Mouse (Mus musculus): Measurements from ENCODE around the gene Vhl. TPM values are rescaled to one million over a fixed set of nuclear protein-coding genes. Genes with fewer than 3 reads are reported as not detected.
"Not testable (repeated sequence)": the region's sequence is repeated elsewhere in the genome, so short reads cannot be mapped to it uniquely, and the experiment has no call there.

Vhl gene
- polyA plus RNA-seq, 1 experiment = 66.7 TPM

DNA sequence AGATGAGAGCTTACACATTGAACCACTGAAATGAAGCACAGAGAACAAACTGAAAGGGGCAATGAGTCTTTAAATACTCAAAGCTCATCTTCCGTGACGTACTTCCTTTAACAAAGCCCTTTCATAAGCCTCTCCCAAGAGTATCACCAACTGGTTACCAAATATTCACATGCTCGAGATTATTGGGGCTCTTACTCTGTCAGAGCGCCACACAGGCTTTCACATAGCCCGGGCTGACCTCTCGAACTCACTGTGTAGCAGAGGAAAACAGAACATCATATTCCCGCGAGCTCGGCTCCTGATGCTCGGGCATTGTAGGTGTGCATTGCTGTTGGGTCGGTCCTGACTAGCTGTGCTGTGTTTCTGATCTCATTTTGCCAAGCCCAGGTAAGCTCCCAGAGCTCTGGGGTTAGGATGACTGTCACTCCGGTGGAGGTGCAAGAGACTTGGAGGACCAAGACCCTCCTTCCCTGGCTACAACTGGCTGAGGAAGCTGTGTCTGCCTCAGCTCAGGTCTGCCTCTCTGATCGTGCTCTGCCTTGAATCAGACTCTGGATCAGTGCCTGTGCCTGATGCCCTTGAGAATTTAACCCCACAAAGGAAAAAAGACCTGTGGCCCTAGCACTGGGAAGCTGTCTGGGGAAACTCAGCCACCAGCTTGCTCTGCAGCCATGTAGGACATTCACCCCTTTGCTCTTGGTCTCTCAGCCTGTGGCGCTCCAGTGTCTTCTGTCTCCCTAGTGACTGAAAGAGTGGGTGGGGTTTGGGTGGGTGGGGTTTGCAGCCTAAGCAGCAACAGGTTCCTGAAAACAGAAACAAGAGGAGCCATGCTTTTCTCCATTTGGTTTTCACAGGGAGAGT is 37.0 kb downstream of the Vhl start:
- Histone ChIP-seq H3K27ac (ENCODE audit: control insufficient read depth, insufficient read depth, low read depth, low read length, poor library complexity) (peak overlapping the region; percentile 86), H3K4me3 (replicated peaks; ENCODE audit: control insufficient read depth, low read depth, low read length) (peak overlapping the region; percentile 2), H3K4me1 (ENCODE audit: control insufficient read depth, insufficient read depth, low read length) (peaks cover 31% of the 10 kb centered on the region)
- no peak for TF ChIP-seq POLR2A (IDR thresholded peaks at IDR 0.05; ENCODE audit: borderline replicate concordance, control insufficient read depth, low read depth, low read length)
- TF ChIP-seq CTCF (IDR thresholded peaks at IDR 0.05; ENCODE audit: control insufficient read depth, insufficient read depth, low read length) = no peak
- WGBS = 50% methylated on average over 14 of the region's 14 CpGs

DNA sequence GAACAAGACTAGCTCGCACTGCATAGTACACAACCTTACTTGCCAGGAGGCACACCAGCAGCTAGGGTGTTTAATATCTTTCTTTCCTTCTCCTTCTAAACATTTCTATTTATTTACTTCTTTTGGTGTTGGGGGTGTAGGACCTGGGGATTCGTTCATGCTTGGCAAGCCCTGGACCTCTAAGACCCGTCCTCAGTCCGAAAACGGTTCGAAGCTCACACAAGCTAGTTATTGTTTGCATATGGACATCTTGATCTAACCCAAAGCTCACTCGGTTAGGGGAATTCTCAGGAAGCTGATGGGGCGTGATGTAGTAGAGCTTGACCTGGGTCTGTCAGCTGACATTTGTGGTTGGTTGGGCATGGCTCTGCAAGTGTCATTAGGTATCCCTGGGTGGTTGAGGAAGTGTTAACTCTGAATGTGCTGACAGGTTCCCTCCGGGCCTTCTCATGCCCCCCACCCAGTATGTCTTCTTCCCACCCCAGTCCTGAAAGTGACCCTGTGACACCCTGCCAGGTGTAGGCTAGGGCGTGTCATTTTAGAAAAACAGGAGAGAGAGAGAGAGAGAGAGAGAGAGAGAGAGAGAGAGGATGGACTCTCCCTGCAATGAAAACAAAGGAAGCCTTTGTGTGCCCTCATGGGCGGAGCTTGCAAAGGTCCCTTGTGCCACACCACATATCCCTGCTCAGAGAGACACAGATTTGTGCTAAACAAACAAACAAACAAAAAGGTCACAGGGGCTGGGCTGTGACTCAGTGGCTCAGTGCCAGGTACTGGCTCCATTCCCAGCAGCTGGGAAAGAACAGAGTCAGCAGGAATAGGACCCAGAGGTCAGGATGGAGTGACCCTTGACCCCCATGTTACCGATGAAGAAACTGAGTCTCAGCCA is 37.8 kb downstream of the Vhl start:
- Histone ChIP-seq H3K4me3 (replicated peaks; ENCODE audit: control insufficient read depth, low read depth, low read length) (no peak overlapping the region), H3K4me1 (ENCODE audit: control insufficient read depth, insufficient read depth, low read length) (peaks cover 33% of the 10 kb centered on the region), H3K27ac (ENCODE audit: control insufficient read depth, insufficient read depth, low read depth, low read length, poor library complexity) (peak overlapping the region; percentile 86)
- WGBS = 36% methylated on average over 12 of the region's 12 CpGs
- TF ChIP-seq POLR2A (IDR thresholded peaks at IDR 0.05; ENCODE audit: borderline replicate concordance, control insufficient read depth, low read depth, low read length) (no peak), CTCF (IDR thresholded peaks at IDR 0.05; ENCODE audit: control insufficient read depth, insufficient read depth, low read length) (no peak)

- Histone ChIP-seq H3K4me3 (replicated peaks; ENCODE audit: control insufficient read depth, low read depth, low read length) (no peak overlapping the region), H3K4me1 (ENCODE audit: control insufficient read depth, insufficient read depth, low read length) (peaks cover 28% of the 10 kb centered on the region), H3K27ac (ENCODE audit: control insufficient read depth, insufficient read depth, low read depth, low read length, poor library complexity) (peak overlapping the region; percentile 62)
- WGBS = 74% methylated on average over 8 of the region's 8 CpGs
- TF ChIP-seq CTCF (IDR thresholded peaks at IDR 0.05; ENCODE audit: control insufficient read depth, insufficient read depth, low read length) = peak; percentile 15; the same call in 1 of the 2 replicates
- no peak for TF ChIP-seq POLR2A (IDR thresholded peaks at IDR 0.05; ENCODE audit: borderline replicate concordance, control insufficient read depth, low read depth, low read length)
These were observed 39.4 kb downstream of the Vhl start for GRCm38 (mm10) chr6:113662964-113663700.

- 70% methylated on average over 7 of the region's 7 CpGs for WGBS
- peaks cover 27% of the 10 kb centered on the region for H3K4me1 ChIP-seq (ENCODE audit: control insufficient read depth, insufficient read depth, low read length)
- peak overlapping the region; percentile 42 for H3K27ac ChIP-seq (ENCODE audit: control insufficient read depth, insufficient read depth, low read depth, low read length, poor library complexity)
- no peak for TF ChIP-seq CTCF (IDR thresholded peaks at IDR 0.05; ENCODE audit: control insufficient read depth, insufficient read depth, low read length)
- no peak for TF ChIP-seq POLR2A (IDR thresholded peaks at IDR 0.05; ENCODE audit: borderline replicate concordance, control insufficient read depth, low read depth, low read length)
- H3K4me3 ChIP-seq (replicated peaks; ENCODE audit: control insufficient read depth, low read depth, low read length) = no peak overlapping the region
These were observed 40.5 kb downstream of the Vhl start for GRCm38 (mm10) chr6:113664305-113664704.

DNA sequence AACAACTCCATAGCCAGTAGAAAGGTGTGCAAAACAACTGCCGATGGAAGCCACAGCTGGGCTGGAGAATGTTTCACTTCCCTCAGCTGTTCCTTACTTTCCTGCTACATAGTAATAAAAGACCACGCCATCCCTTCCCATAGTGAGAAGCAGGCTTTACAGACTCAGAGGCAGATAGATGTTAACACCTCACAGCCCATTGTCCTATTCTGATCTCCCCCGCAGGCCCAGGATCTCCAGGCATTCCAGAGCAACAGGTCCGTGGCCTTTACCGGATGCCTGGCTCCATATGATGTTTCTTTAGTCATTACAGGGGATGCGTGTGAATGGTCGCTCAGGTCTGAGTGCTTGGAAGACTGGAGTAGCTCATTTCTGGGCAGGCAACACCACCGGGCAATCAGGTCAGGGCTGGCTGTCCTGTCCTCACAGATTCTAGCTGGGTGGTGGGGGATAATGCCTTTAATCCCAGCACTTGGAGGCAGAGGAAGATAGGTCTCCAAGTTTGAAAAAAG is 43.9 kb downstream of the Vhl start:
- no peak overlapping the region for H3K27ac ChIP-seq (ENCODE audit: control insufficient read depth, insufficient read depth, low read depth, low read length, poor library complexity)
- peaks cover 21% of the 10 kb centered on the region for H3K4me1 ChIP-seq (ENCODE audit: control insufficient read depth, insufficient read depth, low read length)
- no peak overlapping the region for H3K4me3 ChIP-seq (replicated peaks; ENCODE audit: control insufficient read depth, low read depth, low read length)
- WGBS = 83% methylated on average over 8 of the region's 8 CpGs
- no peak for TF ChIP-seq CTCF (IDR thresholded peaks at IDR 0.05; ENCODE audit: control insufficient read depth, insufficient read depth, low read length)
- no peak for TF ChIP-seq POLR2A (IDR thresholded peaks at IDR 0.05; ENCODE audit: borderline replicate concordance, control insufficient read depth, low read depth, low read length)

DNA sequence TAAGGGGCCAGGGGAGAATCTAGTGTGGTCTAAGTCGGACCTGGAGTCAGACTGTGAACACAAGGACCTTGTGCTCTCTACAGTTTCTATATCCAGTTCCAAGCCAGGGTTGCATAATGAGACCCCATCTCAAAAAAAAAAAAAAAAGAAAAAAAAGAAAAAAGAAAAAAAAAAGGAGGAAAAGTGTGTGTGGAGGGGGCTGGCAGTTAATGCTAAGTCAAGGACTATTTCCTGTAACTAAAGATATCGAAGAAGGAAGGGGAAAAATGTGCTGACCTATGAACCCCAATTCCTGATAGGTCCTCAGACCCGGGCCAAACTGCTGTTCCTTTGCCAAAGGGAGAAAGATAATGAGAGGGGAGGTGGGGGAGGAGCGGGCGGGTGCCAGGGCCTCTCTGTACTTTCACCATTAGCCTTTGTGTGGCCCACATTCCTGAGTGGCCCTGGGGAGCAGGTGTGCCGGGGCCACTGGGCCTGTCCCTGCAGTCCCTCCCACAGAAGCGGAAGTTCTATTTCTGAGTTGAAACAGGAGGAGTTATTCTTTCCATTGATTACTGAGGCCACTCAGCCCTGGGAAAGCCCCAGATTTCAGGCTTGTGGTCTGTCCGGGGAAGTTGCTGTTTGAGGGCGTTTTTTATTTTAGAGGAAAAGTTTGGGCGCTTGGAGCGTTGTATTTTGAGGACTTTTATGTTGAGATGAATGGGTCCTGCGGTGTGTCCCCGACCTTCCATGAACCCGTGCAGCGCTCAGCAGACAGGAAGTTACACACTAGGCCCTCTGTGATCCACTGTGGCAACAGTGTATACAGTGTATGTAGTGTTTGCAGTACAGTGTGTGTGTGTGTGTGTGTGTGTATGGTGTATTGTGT is 44.8 kb downstream of the Vhl start:
- Histone ChIP-seq H3K4me3 (replicated peaks; ENCODE audit: control insufficient read depth, low read depth, low read length) (no peak overlapping the region), H3K27ac (ENCODE audit: control insufficient read depth, insufficient read depth, low read depth, low read length, poor library complexity) (peak overlapping the region; percentile 55), H3K4me1 (ENCODE audit: control insufficient read depth, insufficient read depth, low read length) (peaks cover 20% of the 10 kb centered on the region)
- TF ChIP-seq CTCF (IDR thresholded peaks at IDR 0.05; ENCODE audit: control insufficient read depth, insufficient read depth, low read length) = no peak
- no peak for TF ChIP-seq POLR2A (IDR thresholded peaks at IDR 0.05; ENCODE audit: borderline replicate concordance, control insufficient read depth, low read depth, low read length)
- WGBS = 7% methylated on average over 15 of the region's 15 CpGs

DNA sequence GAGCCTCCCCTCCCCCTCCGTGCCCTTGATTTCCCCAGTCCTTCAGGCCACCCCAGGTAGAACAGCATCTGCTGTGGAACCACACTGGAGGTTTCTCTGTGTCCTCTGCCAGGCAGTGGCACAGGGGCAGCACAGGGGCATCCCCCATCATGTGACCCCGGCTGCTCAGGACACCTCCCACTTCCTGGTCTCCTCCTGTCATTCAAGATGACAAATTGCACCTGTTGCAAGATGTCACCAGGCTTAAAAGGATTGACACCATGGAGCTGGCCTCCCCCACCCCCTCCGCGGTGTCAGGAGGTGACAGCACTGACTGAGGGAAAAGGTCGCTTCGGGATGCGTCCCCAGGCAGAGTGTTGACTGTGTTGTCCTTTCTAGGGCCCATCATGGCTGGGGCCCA is 46.1 kb downstream of the Vhl start:
- 71% methylated on average over 7 of the region's 7 CpGs for WGBS
- TF ChIP-seq POLR2A (IDR thresholded peaks at IDR 0.05; ENCODE audit: borderline replicate concordance, control insufficient read depth, low read depth, low read length) (no peak), CTCF (IDR thresholded peaks at IDR 0.05; ENCODE audit: control insufficient read depth, insufficient read depth, low read length) (no peak)
- Histone ChIP-seq H3K27ac (ENCODE audit: control insufficient read depth, insufficient read depth, low read depth, low read length, poor library complexity) (peak overlapping the region; percentile 55), H3K4me1 (ENCODE audit: control insufficient read depth, insufficient read depth, low read length) (peaks cover 15% of the 10 kb centered on the region), H3K4me3 (replicated peaks; ENCODE audit: control insufficient read depth, low read depth, low read length) (no peak overlapping the region)

GRCm38 (mm10) chr6:113672029-113672428 is 48.3 kb downstream of the Vhl start:
- WGBS = 89% methylated on average over 1 of the region's 1 CpGs

More at GRCm38 (mm10) chr6:113672029-113672428, 48.3 kb downstream of the Vhl start:
- H3K4me3 ChIP-seq (replicated peaks; ENCODE audit: control insufficient read depth, low read depth, low read length); H3K27ac ChIP-seq (ENCODE audit: control insufficient read depth, insufficient read depth, low read depth, low read length, poor library complexity): not testable (repeated sequence)
- peaks cover 14% of the 10 kb centered on the region for H3K4me1 ChIP-seq (ENCODE audit: control insufficient read depth, insufficient read depth, low read length)
